24 mouse cellular contexts compared by ENCODE assay signal in the genomic region with DNA sequence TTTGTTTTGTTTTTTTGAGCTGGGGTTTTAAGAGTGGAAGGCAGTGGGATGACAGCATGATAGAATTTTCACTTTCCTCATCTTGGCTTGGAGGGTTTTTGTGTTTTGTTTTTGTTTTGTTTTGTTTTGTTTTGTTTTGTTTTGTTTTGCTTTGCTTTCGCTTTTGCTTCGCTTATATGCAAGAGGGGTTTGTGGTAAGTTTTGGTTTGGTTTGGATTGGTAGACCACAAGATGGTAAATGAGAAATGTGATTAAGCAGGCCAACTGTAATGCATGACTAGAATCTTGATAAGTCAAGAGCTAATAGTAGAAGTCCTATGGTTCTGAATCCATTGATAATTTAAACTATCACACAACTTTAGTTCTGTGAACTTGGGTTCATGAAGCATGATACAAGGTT. TPM values are rescaled to one million over a fixed set of nuclear protein-coding genes. Genes with fewer than 3 reads are reported as not detected.
DNase-seq lines count a peak whose midpoint lies in the region; ATAC-seq lines count a peak whose summit lies in the region.
"Had no signal": no experiment of that assay in that cellular context is flagged by ENCODE, and none has a peak within 500 bp of the region (broad histone marks: within the 10 kb centered on the region; RNA-seq: fewer than 3 reads in every experiment).

No protein-coding gene starts in this region.

- H3K4me2 ChIP-seq in midbrain, embryonic 14.5 days (ENCODE audit: low read length) = no peak overlapping the region
- H3K4me2 ChIP-seq: embryonic facial prominence, embryonic 12.5 days; forebrain, embryonic 13.5 days; forebrain, embryonic 15.5 days had no signal

- H3K4me3 ChIP-seq in midbrain, embryonic 14.5 days (replicated peaks; ENCODE audit: low read depth, low read length) = no peak overlapping the region
- H3K4me3 ChIP-seq: embryonic facial prominence, embryonic 10.5 days; embryonic facial prominence, embryonic 12.5 days; forebrain, embryonic 13.5 days; forebrain, embryonic 15.5 days had no signal

- no peaks in the 10 kb centered on the region for H3K9me3 ChIP-seq in midbrain, embryonic 14.5 days (ENCODE audit: control insufficient read depth, low read length)
- H3K9me3 ChIP-seq: embryonic facial prominence, embryonic 10.5 days; embryonic facial prominence, embryonic 12.5 days; forebrain, embryonic 13.5 days; forebrain, embryonic 15.5 days; G1E had no signal

- no peaks in the 10 kb centered on the region for H3K36me3 ChIP-seq in midbrain, embryonic 14.5 days (ENCODE audit: control insufficient read depth, insufficient read depth, low read length)
- H3K36me3 ChIP-seq: embryonic facial prominence, embryonic 10.5 days; embryonic facial prominence, embryonic 12.5 days; forebrain, embryonic 15.5 days; G1E had no signal

- WGBS in midbrain, embryonic 14.5 days = 96% methylated on average over 2 of the region's 2 CpGs

- peak; percentile 67 for ATAC-seq in activated CD4-positive, CD25-positive, alpha-beta regulatory T cell, adult 4 months
- ATAC-seq in inflammation-experienced regulatory T-cells, adult 6 months = peak; percentile 55
- ATAC-seq in midbrain, embryonic 14.5 days (ENCODE audit: low FRiP score, low TSS enrichment) = no peak
- ATAC-seq in megakaryocyte, adult 5-6 weeks (ENCODE audit: poor library complexity, severe bottlenecking) = no peak
- ATAC-seq: forebrain, embryonic 13.5 days; forebrain, embryonic 15.5 days; forebrain, postnatal 0 days; Patski had no signal

- H3K4me1 ChIP-seq in midbrain, embryonic 14.5 days (ENCODE audit: control insufficient read depth, insufficient read depth, low read length) = no peaks in the 10 kb centered on the region
- H3K4me1 ChIP-seq: embryonic facial prominence, embryonic 10.5 days; embryonic facial prominence, embryonic 12.5 days; forebrain, embryonic 13.5 days; forebrain, embryonic 15.5 days had no signal

- H3K27me3 ChIP-seq in midbrain, embryonic 14.5 days (ENCODE audit: control insufficient read depth, insufficient read depth, low read length) = no peaks in the 10 kb centered on the region
- H3K27me3 ChIP-seq: CH12.LX; embryonic facial prominence, embryonic 12.5 days; forebrain, embryonic 13.5 days; forebrain, embryonic 15.5 days; Patski had no signal

- H3K9ac ChIP-seq in midbrain, embryonic 14.5 days (replicated peaks; ENCODE audit: low read length) = no peak overlapping the region
- H3K9ac ChIP-seq: embryonic facial prominence, embryonic 12.5 days; forebrain, embryonic 13.5 days; forebrain, embryonic 15.5 days; forebrain, postnatal 0 days had no signal

- H3K27ac ChIP-seq in midbrain, embryonic 14.5 days (replicated peaks; ENCODE audit: low read depth, low read length) = no peak overlapping the region
- H3K27ac ChIP-seq: embryonic facial prominence, embryonic 10.5 days; embryonic facial prominence, embryonic 12.5 days; forebrain, embryonic 13.5 days; forebrain, embryonic 15.5 days had no signal

- peak; percentile 60 for DNase-seq in 416B (ENCODE audit: low read depth)
- peak; percentile 28 for DNase-seq in CD4-positive, CD25-positive, alpha-beta regulatory T cell, adult 2 months (ENCODE audit: low read depth, low spot score)
- no peak for DNase-seq in midbrain, embryonic 14.5 days
- DNase-seq in spleen, adult 18-20 months = no peak
- DNase-seq in kidney, postnatal 36 days = no peak
- DNase-seq: adrenal gland, adult 2 months; adrenal gland, postnatal 10 days; adrenal gland, postnatal 25 days; cerebellum, adult 11 months; cerebellum, adult 18-20 months; cerebellum, adult 9-10 months; cerebellum, postnatal 10 days; cerebellum, postnatal 25 days; forebrain, postnatal 0 days had no signal

RNA-seq across cellular contexts. Expression of a gene that starts 42.9 kb away (rescaled TPM):
- 10 to 100 TPM; 31.6 to 41.4 TPM for polyA plus RNA-seq in activated CD4-positive, CD25-positive, alpha-beta regulatory T cell, adult 4 months (2017; shearing (Covaris generic))
- polyA plus RNA-seq in inflammation-experienced regulatory T-cells, adult 6 months (2017; shearing (Covaris generic)) = 10 to 100 TPM; 26.2 to 66.5 (median 54.1) TPM
- polyA plus RNA-seq in midbrain, embryonic 14.5 days (2014; fragmentation: Nextera tagmentation; extraction: Ambion mirVana) = 28.9 and 34.7 TPM in 2 replicates
- 21.6 and 22.9 TPM in 2 replicates for total RNA-seq in megakaryocyte, adult 5-6 weeks (2015)
- 12.2 and 18.3 TPM in 2 replicates for total RNA-seq in megakaryocyte, adult 5-6 weeks (2017)
- total RNA-seq: CH12.LX had no signal

Comparison
In these comparisons a context has a peak if more than half of its experiments do, and no peak if none do; other contexts are left out.
1. DNase-seq: peak in 416B (single experiment) and CD4-positive, CD25-positive, alpha-beta regulatory T cell, adult 2 months (single experiment); none in midbrain, embryonic 14.5 days (single experiment), spleen, adult 18-20 months (0 of 2) and kidney, postnatal 36 days (0 of 2).
2. ATAC-seq: peak in activated CD4-positive, CD25-positive, alpha-beta regulatory T cell, adult 4 months (single experiment) and inflammation-experienced regulatory T-cells, adult 6 months (single experiment); none in midbrain, embryonic 14.5 days (single experiment) and megakaryocyte, adult 5-6 weeks (single experiment).